Mouse (Mus musculus) megakaryocyte-erythroid progenitor cell, adult 5-6 weeks (primary cell): ENCODE measurements around the gene Ralb. TPM values are rescaled to one million over a fixed set of nuclear protein-coding genes. Genes with fewer than 3 reads are reported as not detected.

Experiments used
- ATAC-seq: replicated peaks from 2 replicates; pipeline ENCODE4 v1.8.0; 2016; ENCODE audit warnings: mild to moderate bottlenecking, inconsistent platforms; ENCODE audit not compliant: severe bottlenecking, poor library complexity, low FRiP score, low TSS enrichment
- total RNA-seq, 2 experiments: library from RNA; stranded (forward) in 1 of 2; stranded (reverse) in 1 of 2; fragments of 200-1000, 215-1000 nt in 1 of 2; fragments of >200 nt in 1 of 2; fragmentation: Nextera tagmentation in 1 of 2; gene quantifications; 2 replicates each; pipeline ENCODE4 v1.2.3; 2014 to 2017

Gene Ralb
- total RNA-seq, 2 experiments from 2014 or later, result 4.6 to 5.2 TPM

DNA sequence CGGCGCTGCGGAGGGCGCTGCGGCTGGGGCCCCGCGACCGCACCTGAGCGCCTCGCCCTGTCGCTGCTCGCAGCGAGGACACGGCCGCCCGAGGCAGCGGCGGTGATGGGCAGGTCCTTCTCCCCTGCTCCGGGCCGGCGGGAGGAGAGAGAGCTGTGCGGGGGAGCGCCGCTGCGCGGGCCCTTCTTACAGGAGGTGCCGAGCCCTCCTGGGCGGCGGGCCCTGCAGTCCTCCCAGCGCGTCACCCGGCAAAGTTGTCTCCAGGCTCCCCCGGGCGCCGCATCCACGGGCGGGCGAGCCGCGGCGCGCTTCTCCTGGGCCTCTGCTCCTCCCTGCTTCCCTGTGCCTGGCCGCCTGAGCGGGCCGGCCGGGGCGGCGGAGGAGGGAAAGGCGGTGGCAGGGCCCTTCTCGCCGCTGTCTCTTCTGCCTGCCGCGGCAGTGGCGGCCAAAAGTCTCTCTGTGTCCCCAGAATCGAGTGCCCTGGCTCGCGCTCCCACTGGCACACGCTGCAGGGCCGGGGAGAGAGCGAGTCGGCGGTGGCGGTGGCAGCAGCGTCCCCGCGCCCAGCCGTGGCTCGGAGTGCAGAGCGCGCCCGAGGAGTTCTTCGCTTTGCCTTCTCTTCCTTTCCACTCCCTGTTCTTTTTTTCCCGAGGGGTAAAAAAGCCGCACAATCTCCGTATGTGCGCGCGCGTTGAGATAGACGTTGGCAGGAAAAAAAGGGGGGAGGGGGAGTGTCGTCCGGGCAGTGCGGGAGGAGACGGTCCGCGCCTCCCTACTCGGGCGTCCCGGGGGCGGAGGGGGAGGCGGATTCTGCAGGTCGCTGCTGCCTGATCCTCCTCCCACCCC, 82.8 kb downstream of the Ralb start, which contains the start of gene Inhbb:
Gene Inhbb, minus strand, starts transcription at position 673 of the 846 bp plus-strand sequence.
- ATAC-seq, result no peak

DNA sequence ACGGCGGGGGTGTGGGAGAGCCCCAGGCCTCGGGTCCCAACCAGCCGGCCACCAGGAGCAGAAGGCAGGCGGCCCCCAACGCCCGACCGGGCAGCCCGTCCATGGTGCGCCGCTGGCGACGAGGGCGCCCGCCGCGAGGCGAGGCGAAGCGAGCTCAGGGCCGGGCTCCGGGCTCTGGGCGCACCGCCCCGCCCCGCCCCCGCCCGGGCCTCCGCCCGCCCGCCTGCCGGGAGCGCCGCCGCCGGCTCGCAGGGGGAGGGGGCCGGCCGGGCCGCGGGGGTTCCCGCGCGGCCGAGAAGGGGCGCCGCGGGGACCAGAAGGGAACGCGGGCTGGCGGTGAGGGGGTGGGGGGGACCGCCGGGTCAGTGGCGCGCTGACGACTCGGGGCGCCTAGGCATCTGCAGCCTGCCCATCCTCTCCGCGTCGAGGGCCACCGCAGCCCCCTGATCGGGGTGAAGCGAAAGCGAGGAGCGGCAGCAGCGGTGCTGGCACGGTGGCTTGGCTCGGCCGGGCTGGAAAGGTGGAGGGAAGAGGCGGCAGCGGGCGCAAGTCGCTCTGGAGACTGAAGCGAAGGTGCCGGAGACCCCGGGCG, 83.5 kb downstream of the Ralb start:
- ATAC-seq, result no peak

Other genes starting within 250 kb of the Ralb start
- gene Inhbb, start 82.5 kb downstream of the Ralb start, total RNA-seq (2014; fragmentation: Nextera tagmentation), result not detected in 2 replicates
- gene Inhbb, start 82.5 kb downstream of the Ralb start, total RNA-seq (2017), result not detected in 2 replicates
- gene Tmem185b, start 21.4 kb upstream of the Ralb start, total RNA-seq (2014; fragmentation: Nextera tagmentation), result 5.7 and 7.7 TPM in 2 replicates
- 4.8 and 5.4 TPM in 2 replicates for gene Tmem185b, start 21.4 kb upstream of the Ralb start, total RNA-seq (2017)
- 10.0 and 12.1 TPM in 2 replicates for gene Epb41l5, start 144.2 kb upstream of the Ralb start, total RNA-seq (2014; fragmentation: Nextera tagmentation)
- gene Epb41l5, start 144.2 kb upstream of the Ralb start, total RNA-seq (2017), result 4.9 and 5.5 TPM in 2 replicates